Mouse (Mus musculus) layer of hippocampus, adult 9-11 months (tissue): Measurements from ENCODE around the gene Pygo1.

ENCODE experiments used
- DNase-seq: peaks from one replicate; pipeline ENCODE4 v3.0.0; 2022

Pygo1 gene

DNA sequence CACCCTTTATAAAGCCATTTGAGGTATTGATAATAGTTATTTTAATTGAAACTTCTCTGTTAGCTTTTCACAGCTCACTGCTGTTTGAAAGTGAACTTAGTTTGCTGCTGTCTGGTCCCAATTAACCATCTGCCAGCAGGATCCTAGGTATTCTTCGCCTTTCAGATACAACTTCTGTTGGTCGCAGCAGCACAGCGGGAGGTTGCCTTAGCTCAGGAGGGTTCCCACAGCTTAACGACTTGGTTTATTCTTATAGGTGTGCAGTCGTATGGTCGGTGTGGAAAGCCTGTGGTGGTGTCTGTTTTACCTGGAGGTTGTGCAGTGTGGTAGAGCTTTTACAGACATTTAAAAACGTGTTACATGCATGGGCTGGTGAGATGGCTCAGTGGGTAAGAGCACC is 71.4 kb downstream of the Pygo1 start:
- no peak for DNase-seq

- no peak for DNase-seq
Measured at GRCm38 (mm10) chr9:73000487-73000886, 75.0 kb downstream of the Pygo1 start.

GRCm38 (mm10) chr9:73001314-73002011 is 76.0 kb downstream of the Pygo1 start:
- DNase-seq: no peak
